Mouse (Mus musculus) megakaryocyte, embryonic 14.5 days (primary cell): ENCODE results near the gene Ifnl3.

Experiments used
- FLI1 ChIP-seq: IDR thresholded peaks from 2 replicates; pipeline ENCODE4 v1.6.1; 2012; ENCODE audit warnings: low read length, inconsistent platforms, mixed read lengths
- GATA1 ChIP-seq: IDR thresholded peaks from 3 replicates; pipeline ENCODE4 v1.6.1; 2012; ENCODE audit warnings: mixed read lengths, low read length, inconsistent platforms, borderline replicate concordance

GRCm38 (mm10) chr7:28570982-28571682 is 48.5 kb downstream of the Ifnl3 start:
- TF ChIP-seq GATA1 (no peak), FLI1 (no peak)
